ENCODE assay signal across 14 mouse cellular contexts in genomic region chr6:91963429-91963828, GRCm38 (mm10). TPM values are rescaled to one million over a fixed set of nuclear protein-coding genes. Genes with fewer than 3 reads are reported as not detected.
DNase-seq lines count a peak whose midpoint lies in the region; ATAC-seq and TF ChIP-seq lines count a peak whose summit lies in the region.
"Had no signal": no experiment of that assay in that cellular context is flagged by ENCODE, and none has a peak within 500 bp of the region (broad histone marks: within the 10 kb centered on the region; RNA-seq: fewer than 3 reads in every experiment).

No protein-coding gene starts in this region.

- peaks cover 38% of the 10 kb centered on the region for H3K4me1 ChIP-seq in kidney, embryonic 14.5 days (ENCODE audit: control insufficient read depth, insufficient read depth, low read length)
- peaks cover 45% of the 10 kb centered on the region for H3K4me1 ChIP-seq in neural tube, embryonic 12.5 days
- H3K4me1 ChIP-seq in forebrain, postnatal 0 days (ENCODE audit: insufficient read depth): no peaks in the 10 kb centered on the region

- no peaks in the 10 kb centered on the region for H3K36me3 ChIP-seq in kidney, embryonic 14.5 days (ENCODE audit: control insufficient read depth, insufficient read depth, low read length)
- H3K36me3 ChIP-seq in neural tube, embryonic 12.5 days: no peaks in the 10 kb centered on the region
- H3K36me3 ChIP-seq in forebrain, postnatal 0 days (ENCODE audit: insufficient read depth): no peaks in the 10 kb centered on the region
- H3K36me3 ChIP-seq: embryonic facial prominence, embryonic 15.5 days; midbrain, embryonic 10.5 days had no signal

- 3% methylated on average over 4 of the region's 4 CpGs for WGBS in kidney, embryonic 14.5 days
- 2% methylated on average over 4 of the region's 4 CpGs for WGBS in neural tube, embryonic 12.5 days
- WGBS in forebrain, postnatal 0 days: 39% methylated on average over 4 of the region's 4 CpGs

- TF ChIP-seq CTCF in forebrain, postnatal 0 days (IDR thresholded peaks at IDR 0.05; ENCODE audit: low read depth): no peak

- peak; percentile 31 for DNase-seq in kidney, adult 11 months
- DNase-seq in kidney, adult 9 months: no peak
- DNase-seq in embryo, embryonic 10.5 days (ENCODE audit: low spot score): peak; percentile 45
- DNase-seq in spleen, adult 18-20 months: no peak
- no peak for DNase-seq in forebrain, postnatal 0 days
- DNase-seq in urinary bladder, postnatal 25 days (ENCODE audit: low spot score): no peak
- DNase-seq: adrenal gland, postnatal 14 days; cerebellum, adult 18-20 months; left cerebral cortex, postnatal 4 days had no signal

- no peaks in the 10 kb centered on the region for H3K9me3 ChIP-seq in kidney, embryonic 14.5 days (ENCODE audit: control insufficient read depth, low read length)
- no peaks in the 10 kb centered on the region for H3K9me3 ChIP-seq in neural tube, embryonic 12.5 days
- no peaks in the 10 kb centered on the region for H3K9me3 ChIP-seq in forebrain, postnatal 0 days (ENCODE audit: low read length)
- H3K9me3 ChIP-seq: embryonic facial prominence, embryonic 15.5 days; midbrain, embryonic 10.5 days had no signal

- H3K27me3 ChIP-seq in kidney, embryonic 14.5 days (ENCODE audit: control insufficient read depth, insufficient read depth, low read length): peaks cover 5% of the 10 kb centered on the region; the same call in 1 of the 2 replicates
- H3K27me3 ChIP-seq in neural tube, embryonic 12.5 days (replicated peaks): no peaks in the 10 kb centered on the region
- no peaks in the 10 kb centered on the region for H3K27me3 ChIP-seq in forebrain, postnatal 0 days (ENCODE audit: insufficient read depth, low read length)
- H3K27me3 ChIP-seq: embryonic facial prominence, embryonic 15.5 days had no signal

- no peak overlapping the region for H3K4me3 ChIP-seq in kidney, embryonic 14.5 days (ENCODE audit: low read length)
- no peak overlapping the region for H3K4me3 ChIP-seq in neural tube, embryonic 12.5 days
- H3K4me3 ChIP-seq in forebrain, postnatal 0 days (ENCODE audit: low read depth, low read length): no peak overlapping the region
- H3K4me3 ChIP-seq: embryonic facial prominence, embryonic 15.5 days; midbrain, embryonic 10.5 days had no signal

- H3K27ac ChIP-seq in kidney, embryonic 14.5 days (ENCODE audit: low read depth, low read length): peak overlapping the region; percentile 14; the same call in 1 of the 2 replicates
- no peak overlapping the region for H3K27ac ChIP-seq in neural tube, embryonic 12.5 days
- H3K27ac ChIP-seq in forebrain, postnatal 0 days (ENCODE audit: low read depth, low read length): no peak overlapping the region
- H3K27ac ChIP-seq: embryonic facial prominence, embryonic 15.5 days; midbrain, embryonic 10.5 days had no signal

- no peak overlapping the region for H3K9ac ChIP-seq in kidney, embryonic 14.5 days (ENCODE audit: low read depth, low read length)
- no peak overlapping the region for H3K9ac ChIP-seq in neural tube, embryonic 12.5 days
- H3K9ac ChIP-seq in forebrain, postnatal 0 days: no peak overlapping the region
- H3K9ac ChIP-seq: embryonic facial prominence, embryonic 15.5 days had no signal

- ATAC-seq in kidney, embryonic 14.5 days (ENCODE audit: low FRiP score, low TSS enrichment): peak; percentile 67
- ATAC-seq in neural tube, embryonic 12.5 days (ENCODE audit: low FRiP score, low read depth): peak; percentile 71
- no peak for ATAC-seq in forebrain, postnatal 0 days

- H3K4me2 ChIP-seq in kidney, embryonic 14.5 days (replicated peaks; ENCODE audit: low read depth, low read length): no peak overlapping the region
- 0 out of 2 replicates have a peak overlapping the region, but pooled peaks have one; percentile 3 for H3K4me2 ChIP-seq in neural tube, embryonic 12.5 days (replicated peaks)
- no peak overlapping the region for H3K4me2 ChIP-seq in forebrain, postnatal 0 days (ENCODE audit: low read depth)
- H3K4me2 ChIP-seq: embryonic facial prominence, embryonic 15.5 days had no signal

RNA-seq across cellular contexts. Expression of gene Fgd5, which starts 15.2 kb away (rescaled TPM):
- polyA plus RNA-seq in kidney, embryonic 14.5 days (2014; fragmentation: Nextera tagmentation; extraction: Ambion mirVana): 9.7 and 14.0 TPM in 2 replicates
- polyA plus RNA-seq in neural tube, embryonic 12.5 days (2016; fragmentation: Nextera tagmentation; extraction: Ambion mirVana): 14.0 and 14.8 TPM in 2 replicates
- 9.3 and 13.0 TPM in 2 replicates for total RNA-seq in forebrain, postnatal 0 days (2014; rRNA removed)
- 4.0 and 6.7 TPM in 2 replicates for polyA plus RNA-seq in forebrain, postnatal 0 days (2015; fragmentation: Nextera tagmentation; extraction: Ambion mirVana)
- total RNA-seq: neutrophil, adult 5-6 weeks had no signal

Comparison
In these comparisons a context has a peak if more than half of its experiments do, and no peak if none do; other contexts are left out.
1. DNase-seq: peak in kidney, adult 11 months (single experiment) and embryo, embryonic 10.5 days (single experiment); none in kidney, adult 9 months (single experiment), spleen, adult 18-20 months (0 of 2), forebrain, postnatal 0 days (single experiment) and urinary bladder, postnatal 25 days (single experiment).